Mouse (Mus musculus): ENCODE data around the gene Dand5.

- TF ChIP-seq POLR2A (IDR thresholded peaks at IDR 0.05; ENCODE audit: extremely low read depth, insufficient read depth, low read length) (no peak), CTCF (IDR thresholded peaks at IDR 0.05; ENCODE audit: low read depth, low read length) (no peak)
These were observed 35.7 kb downstream of the Dand5 start for GRCm38 (mm10) chr8:84786801-84787467.

All from liver, adult 2 months (tissue).